Mouse (Mus musculus): ENCODE data around the gene Utp14a.
A peak's percentile ranks its signal among the peaks of the same experiment; 100 is the strongest.
"Not testable (repeated sequence)": the region's sequence is repeated elsewhere in the genome, so short reads cannot be mapped to it uniquely, and the experiment has no call there.

Gene Utp14a

DNA sequence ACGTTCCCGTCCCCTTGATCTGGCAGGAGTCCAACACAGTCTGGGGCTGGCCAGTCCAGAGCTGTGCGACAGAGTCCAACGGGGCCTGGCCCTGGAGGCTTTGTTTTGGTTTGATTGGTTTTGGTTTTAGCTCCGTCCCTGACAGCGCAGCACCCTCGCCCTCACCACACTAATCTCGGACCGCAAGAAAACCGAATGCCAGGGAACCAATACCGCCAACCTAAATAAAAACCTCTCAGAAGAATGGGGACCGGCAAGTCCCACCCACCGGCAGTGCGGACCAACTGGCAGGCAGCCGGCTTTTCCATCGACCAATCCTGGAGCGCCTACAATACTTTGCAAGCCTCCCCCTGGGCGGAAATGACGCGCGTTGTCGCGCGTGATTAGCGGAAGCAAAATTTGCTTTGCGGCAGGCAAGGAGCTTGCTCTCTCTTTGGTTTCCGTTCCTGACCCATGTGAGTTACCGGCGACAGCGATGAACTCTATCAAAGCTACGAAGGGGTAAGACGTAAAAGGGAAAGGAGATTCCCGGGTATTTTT is at the start of gene Utp14a:
TSS of gene Utp14a (plus strand) at position 395 of the 540 bp plus-strand sequence.
- peak; percentile 88 for DNase-seq (ENCODE audit: low spot score)

DNA sequence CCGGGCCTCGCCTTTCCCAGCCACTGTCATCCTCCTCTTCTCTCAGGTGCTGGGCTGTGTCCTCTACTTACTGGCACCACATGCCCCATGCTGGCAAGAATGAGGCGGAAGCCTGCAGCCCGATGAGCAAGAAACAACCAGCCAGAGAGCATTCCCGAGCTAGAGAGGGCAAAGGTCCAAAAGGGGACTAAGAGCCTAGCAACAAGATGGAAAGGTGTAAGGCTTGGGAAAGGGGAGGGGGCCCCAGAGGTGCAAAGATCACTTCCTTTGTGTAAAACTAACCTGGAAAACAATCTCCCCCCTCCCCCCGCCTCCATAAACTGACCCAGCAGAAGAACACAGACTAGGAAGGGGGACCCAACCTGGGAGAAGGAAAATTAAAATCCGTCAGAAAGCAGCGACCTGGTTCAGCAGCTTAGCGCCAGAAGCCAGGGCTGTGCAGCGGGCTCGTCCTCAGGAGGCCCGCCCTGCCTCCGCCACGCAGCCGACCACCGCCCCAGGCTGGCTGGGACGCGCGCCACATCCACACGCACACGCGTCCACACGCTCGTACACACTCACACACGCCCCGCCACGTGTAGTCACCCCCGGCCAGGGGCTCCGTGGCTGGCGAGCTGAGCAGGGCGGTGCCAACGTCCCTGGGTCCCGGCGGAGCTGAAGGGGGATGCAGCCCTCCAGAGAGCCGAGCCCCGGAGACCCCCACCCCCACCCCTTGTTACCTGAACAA is 48.7 kb upstream of the Utp14a start:
- DNase-seq (ENCODE audit: low spot score): no peak

DNA sequence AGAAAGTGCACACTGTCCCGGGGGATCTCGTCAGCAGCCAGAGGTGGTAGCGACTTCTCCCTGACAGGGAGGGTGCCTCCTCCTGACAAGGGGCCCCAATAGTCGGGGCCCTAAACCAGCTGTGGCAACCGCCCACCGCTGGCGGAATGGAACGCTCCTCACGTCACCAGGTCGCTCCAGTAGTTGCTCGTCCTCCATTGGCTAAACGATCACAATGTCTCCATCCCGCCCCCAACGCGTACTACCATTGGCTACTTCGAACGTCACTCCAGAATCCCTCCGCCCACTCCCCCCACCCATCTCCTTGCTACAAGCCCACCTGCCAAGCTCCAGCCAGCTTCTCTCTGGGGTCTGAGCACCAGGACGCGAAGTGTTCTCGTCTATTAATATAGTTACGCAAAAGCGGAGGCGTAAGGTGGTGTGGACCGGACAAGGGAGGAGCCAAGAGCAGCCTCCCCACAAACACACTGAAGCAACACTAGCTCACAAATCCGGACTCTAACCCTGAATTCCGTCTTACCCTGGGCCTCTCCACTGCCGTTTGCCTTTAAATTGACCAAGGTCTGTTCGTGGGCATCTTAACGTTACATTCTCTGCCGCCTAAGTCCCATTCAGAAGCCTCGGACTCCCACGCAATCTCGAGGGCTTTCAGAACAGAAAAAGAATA is 48.0 kb upstream of the Utp14a start, which contains the start of gene Zdhhc9:
TSS of gene Zdhhc9 (minus strand) at position 360 of the 667 bp plus-strand sequence.
- peak; percentile 74 for DNase-seq (ENCODE audit: low spot score)

DNA sequence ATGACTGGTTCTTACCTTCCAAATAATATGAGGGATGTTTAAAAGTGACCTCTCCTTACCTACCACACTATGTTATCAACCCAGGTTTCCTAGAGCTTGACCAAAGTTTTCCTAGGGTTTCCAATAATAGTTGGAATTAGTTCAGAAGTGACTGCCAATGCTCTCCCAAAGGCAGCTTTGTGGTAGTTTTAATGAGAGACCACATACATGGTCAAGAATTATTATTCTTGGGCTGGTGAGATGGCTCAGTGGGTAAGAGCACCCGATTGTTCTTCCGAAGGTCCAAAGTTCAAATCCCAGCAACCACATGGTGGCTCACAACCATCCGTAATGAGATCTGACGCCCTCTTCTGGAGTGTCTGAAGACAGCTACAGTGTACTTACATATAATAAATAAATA is 46.9 kb upstream of the Utp14a start:
- DNase-seq (ENCODE audit: low spot score): not testable (repeated sequence)

GRCm38 (mm10) chrX:48219468-48219867 is 37.2 kb upstream of the Utp14a start:
- no peak for DNase-seq (ENCODE audit: low spot score)

GRCm38 (mm10) chrX:48222706-48223105 is 34.0 kb upstream of the Utp14a start:
- DNase-seq (ENCODE audit: low spot score): no peak

GRCm38 (mm10) chrX:48226225-48226624 is 30.4 kb upstream of the Utp14a start:
- DNase-seq (ENCODE audit: low spot score): no peak

DNA sequence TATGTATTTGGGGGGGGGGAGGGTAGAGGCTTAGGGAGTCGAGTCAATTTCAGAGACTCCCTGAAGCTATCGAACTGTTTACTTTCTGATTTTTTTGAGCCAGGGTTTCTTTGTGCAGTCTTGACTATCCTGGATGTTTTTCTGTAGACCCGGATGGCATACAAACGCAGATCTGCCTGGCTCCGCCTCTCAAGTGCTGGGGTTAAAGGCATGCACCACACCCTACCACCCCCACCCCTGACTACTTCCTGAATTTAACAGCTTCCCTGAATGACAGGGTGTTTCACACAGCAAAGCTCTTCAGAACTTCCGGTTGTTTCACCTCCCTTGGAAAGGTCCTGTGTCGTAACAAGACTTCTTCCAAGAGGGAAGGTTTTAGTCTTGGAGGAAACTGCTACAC is 22.2 kb upstream of the Utp14a start:
- no peak for DNase-seq (ENCODE audit: low spot score)

- no peak for DNase-seq (ENCODE audit: low spot score)
These were observed 733 bp upstream of the Utp14a start for GRCm38 (mm10) chrX:48255830-48256428.

DNA sequence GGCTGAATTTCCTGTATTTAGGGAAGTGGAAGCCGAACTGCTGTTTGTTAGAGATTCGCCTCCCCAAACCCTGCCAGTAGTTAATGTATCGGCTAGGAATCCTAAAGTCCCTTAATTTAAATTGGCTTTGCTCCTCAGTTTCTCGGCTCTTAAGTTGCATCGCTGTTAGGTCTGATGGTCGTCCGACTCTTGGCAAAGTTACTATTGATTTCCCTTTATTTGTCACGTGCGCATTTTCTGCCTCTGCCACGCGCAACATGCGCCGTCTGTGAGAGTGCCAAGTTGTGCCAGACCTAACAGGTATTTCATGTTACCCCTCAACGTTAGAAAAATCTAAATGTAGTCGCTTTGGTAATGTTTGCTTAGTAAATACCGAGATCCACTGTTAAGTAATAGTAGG is 349 bp downstream of the Utp14a start:
- no peak for DNase-seq (ENCODE audit: low spot score)

GRCm38 (mm10) chrX:48271671-48272070 is 15.0 kb downstream of the Utp14a start:
- DNase-seq (ENCODE audit: low spot score): no peak

DNA sequence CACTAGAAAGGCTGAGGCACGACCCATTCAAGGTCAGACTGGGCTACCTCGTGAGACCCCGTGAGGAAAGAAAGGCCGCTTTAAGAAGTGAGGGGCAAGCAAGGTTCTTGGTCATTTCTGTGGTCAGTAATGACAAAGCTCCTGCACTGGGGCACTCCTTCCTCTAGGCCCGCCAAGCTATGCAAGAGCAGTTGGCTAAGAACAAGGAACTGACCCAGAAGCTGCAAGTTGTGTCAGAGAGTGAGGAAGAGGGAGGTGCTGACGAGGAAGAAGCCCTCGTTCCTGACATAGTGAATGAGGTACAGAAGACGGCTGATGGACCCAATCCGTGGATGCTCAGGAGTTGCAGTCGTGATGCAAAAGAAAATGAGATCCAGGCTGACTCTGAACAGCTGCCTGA is 18.0 kb downstream of the Utp14a start:
- DNase-seq (ENCODE audit: low spot score): no peak

DNA sequence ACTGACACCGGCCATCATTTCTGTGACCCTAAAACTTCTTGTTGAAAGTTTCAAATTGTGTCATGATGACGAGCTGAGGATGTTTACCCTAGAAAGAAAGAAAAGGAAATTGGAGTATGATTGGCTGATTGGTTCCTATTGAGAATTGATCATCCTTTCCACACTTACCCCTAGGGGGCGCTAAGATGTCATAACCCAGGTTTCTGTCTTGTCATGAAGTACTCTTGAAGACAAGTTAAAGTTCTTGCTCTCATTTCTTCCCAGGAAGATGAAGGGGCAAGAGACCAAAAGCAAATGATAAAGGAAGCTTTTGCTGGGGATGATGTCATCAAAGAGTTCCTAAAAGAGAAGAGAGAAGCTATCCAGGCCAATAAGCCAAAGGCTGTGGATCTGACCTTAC is 21.4 kb downstream of the Utp14a start:
- DNase-seq (ENCODE audit: low spot score): no peak

GRCm38 (mm10) chrX:48284386-48285005 is 27.8 kb downstream of the Utp14a start:
- DNase-seq (ENCODE audit: low spot score): peak; percentile 40

DNA sequence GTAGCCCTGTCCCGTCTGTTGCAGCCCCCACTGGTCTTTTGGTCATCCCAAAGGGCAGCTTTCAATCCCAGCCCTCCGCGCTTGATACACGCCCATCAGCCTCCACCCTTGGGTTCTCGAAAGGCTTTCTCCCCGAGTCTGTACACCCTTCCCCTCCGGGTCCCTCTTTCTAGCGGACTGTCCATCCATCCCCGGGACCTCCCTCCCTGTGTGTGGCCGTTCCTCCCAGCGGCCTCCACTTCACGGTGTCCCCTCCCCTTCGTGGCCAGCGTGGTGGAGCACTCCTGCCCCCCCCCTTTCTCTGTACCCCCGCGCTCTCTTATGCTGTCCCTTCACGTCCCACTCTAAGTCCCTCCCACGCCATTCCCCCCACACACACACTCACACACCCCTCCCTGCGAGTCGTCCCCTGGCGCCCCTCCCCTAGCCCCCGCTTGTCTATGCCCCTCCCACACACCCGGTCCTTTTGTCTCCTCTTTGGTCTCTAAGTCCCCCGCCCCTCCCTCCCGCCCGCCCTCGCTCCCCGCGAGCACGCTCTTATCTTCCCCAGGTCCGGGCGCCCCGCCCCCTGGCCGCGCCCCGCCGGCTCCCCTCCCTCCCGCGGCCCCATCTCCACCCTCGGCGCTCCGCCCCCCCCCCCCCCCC is 28.5 kb downstream of the Utp14a start:
- no peak for DNase-seq (ENCODE audit: low spot score)

- peak; percentile 26 for DNase-seq (ENCODE audit: low spot score)
These were observed 29.0 kb downstream of the Utp14a start for GRCm38 (mm10) chrX:48285651-48286021.

DNA sequence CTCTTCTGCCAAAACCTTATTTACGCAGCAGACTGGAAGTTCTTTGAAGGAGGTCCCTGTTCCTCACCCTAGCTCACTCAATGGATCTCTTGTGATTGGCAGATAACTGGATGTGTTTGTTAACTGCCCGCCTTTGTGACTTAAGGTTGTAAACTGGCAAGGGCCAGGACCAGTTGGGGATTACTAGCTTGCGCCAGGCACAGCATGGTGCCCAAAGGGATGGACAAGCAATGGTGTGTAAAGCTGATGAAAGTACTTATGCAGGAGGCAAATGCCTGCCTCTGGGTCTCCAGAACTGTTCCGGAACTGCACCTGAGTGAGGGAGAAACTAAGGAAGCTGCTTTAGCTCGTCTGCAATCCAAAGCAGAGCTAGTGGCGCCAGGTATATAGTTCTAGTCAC is 29.8 kb downstream of the Utp14a start:
- DNase-seq (ENCODE audit: low spot score): no peak

DNA sequence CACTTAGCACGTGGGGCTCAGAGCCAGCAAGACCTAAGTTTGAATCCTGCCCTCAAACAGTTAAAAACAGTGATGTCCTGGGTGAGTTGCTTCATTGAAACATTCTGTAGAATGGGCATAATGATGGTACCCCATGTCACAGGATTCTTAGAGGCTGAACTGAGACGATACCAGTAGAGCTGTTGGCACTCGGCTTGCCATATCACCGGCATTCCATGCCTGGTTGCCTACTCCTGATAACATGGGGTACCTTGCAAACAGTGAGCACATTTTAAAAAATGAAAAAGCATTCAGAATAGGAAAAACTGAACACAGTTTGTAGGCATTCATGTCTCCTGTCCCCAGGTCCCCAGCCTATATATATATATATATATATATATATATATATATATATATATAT is 31.3 kb downstream of the Utp14a start:
- no peak for DNase-seq (ENCODE audit: low spot score)

DNA sequence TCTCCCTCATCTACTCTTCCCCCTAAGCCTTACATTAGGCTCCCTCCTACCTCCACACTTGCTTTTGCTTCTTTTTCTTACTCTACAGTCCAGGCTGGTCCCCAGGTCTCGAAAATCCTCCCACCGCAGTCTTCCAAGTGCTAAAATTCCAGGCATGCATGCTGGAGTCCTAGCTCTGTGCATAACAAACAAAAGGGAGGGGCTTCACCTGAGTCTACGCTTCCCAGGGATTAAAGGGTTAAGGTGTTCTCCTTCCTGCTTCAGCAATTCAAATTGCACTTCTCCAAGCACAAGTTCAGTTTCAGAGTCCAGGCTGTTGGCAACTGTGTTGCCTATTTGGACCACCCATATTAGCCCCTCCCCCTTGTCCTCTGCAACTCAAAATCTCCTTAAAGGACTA is 34.8 kb downstream of the Utp14a start:
- no peak for DNase-seq (ENCODE audit: low spot score)

DNA sequence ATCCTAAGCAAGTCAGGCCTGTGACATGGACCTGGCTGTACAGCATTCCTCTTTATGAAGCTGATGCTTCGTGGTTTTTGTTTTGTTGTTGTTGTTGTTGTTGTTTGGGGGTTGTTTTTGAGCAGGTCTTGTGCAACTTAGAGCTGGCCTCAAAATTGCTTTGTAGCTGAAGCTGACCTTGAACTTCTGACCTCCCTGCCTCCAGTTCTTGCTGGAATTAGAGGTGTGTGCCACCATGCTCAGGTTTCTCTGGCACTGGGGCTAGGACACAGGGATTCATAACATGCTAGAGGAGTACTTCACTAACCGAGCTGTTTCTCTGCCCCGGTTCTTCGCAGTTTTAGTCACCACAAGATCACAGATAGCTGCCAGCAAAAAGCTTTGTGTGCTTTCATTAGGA is 48.7 kb downstream of the Utp14a start:
- no peak for DNase-seq (ENCODE audit: low spot score)

- no peak for DNase-seq (ENCODE audit: low spot score)
These were observed 54.2 kb downstream of the Utp14a start for GRCm38 (mm10) chrX:48310706-48311517.
